Mouse (Mus musculus) neutrophil, adult 5-6 weeks (primary cell): ENCODE measurements around the gene Ifitm10. TPM values are rescaled to one million over a fixed set of nuclear protein-coding genes. Genes with fewer than 3 reads are reported as not detected.
A peak's percentile ranks its signal among the peaks of the same experiment; 100 is the strongest.
"Not testable (repeated sequence)": the region's sequence is repeated elsewhere in the genome, so short reads cannot be mapped to it uniquely, and the experiment has no call there.

Source experiments
- ATAC-seq: fragments of 151-379, 151-347 bp; 2 replicates; pipeline ENCODE4 v1.8.0; 2017; ENCODE audit warnings: mild to moderate bottlenecking, moderate TSS enrichment; ENCODE audit not compliant: insufficient number of reproducible peaks, poor library complexity, low FRiP score, severe bottlenecking; ENCODE audit errors: extremely low read depth
- total RNA-seq: library from RNA; stranded (forward); fragments of 200-1000 nt; gene quantifications from 2 replicates; pipeline ENCODE4 v1.2.3, GENCODE M21; 2017

The Ifitm10 gene
- total RNA-seq, 1 experiment from 2014 or later = 0.81 TPM

- not testable (repeated sequence) for ATAC-seq
Measured at GRCm38 (mm10) chr7:142285910-142286612, 87.5 kb downstream of the Ifitm10 start.

GRCm38 (mm10) chr7:142285130-142285835 is 88.3 kb downstream of the Ifitm10 start:
- no peak for ATAC-seq

GRCm38 (mm10) chr7:142284615-142285080 is 88.9 kb downstream of the Ifitm10 start:
- peak; percentile 48 for ATAC-seq

- peak; percentile 61 for ATAC-seq
Measured at GRCm38 (mm10) chr7:142284023-142284591, 89.4 kb downstream of the Ifitm10 start.

GRCm38 (mm10) chr7:142282847-142283246 is 90.7 kb downstream of the Ifitm10 start:
- ATAC-seq = not testable (repeated sequence)

- ATAC-seq = not testable (repeated sequence)
Measured at GRCm38 (mm10) chr7:142279291-142279690, 94.3 kb downstream of the Ifitm10 start.

GRCm38 (mm10) chr7:142278183-142278582 is 95.4 kb downstream of the Ifitm10 start:
- peak; percentile 65; the same call in 1 of the 2 replicates for ATAC-seq

Other genes starting within 250 kb of the Ifitm10 start
- not detected in 2 replicates for gene Gm39115, start 237.7 kb downstream of the Ifitm10 start, total RNA-seq
- not detected in 2 replicates for gene Gm45337, start 229.1 kb downstream of the Ifitm10 start, total RNA-seq
- gene Gm29735, start 216.6 kb downstream of the Ifitm10 start, total RNA-seq = not detected in 2 replicates
- gene Gm4553, start 208.0 kb downstream of the Ifitm10 start, total RNA-seq = not detected in 2 replicates
- gene Krtap5-2, start 197.7 kb downstream of the Ifitm10 start, total RNA-seq = not detected in 2 replicates
- not detected in 2 replicates for gene Gm10153, start 183.4 kb downstream of the Ifitm10 start, total RNA-seq
- not detected in 2 replicates for gene Krtap5-3, start 172.4 kb downstream of the Ifitm10 start, total RNA-seq
- gene Gm7579, start 161.9 kb downstream of the Ifitm10 start, total RNA-seq = not detected in 2 replicates
- not detected in 2 replicates for gene Krtap5-5, start 143.8 kb downstream of the Ifitm10 start, total RNA-seq
- not detected in 2 replicates for gene Gm40460, start 132.7 kb downstream of the Ifitm10 start, total RNA-seq
- gene Gm2431, start 115.4 kb downstream of the Ifitm10 start, total RNA-seq = not detected in 2 replicates
- not detected in 2 replicates for gene Gm4559, start 99.4 kb downstream of the Ifitm10 start, total RNA-seq
- not detected in 2 replicates for gene Krtap5-1, start 76.6 kb downstream of the Ifitm10 start, total RNA-seq
- not detected in 2 replicates for gene Krtap5-4, start 70.2 kb downstream of the Ifitm10 start, total RNA-seq
- 494 and 495 TPM in 2 replicates for gene Gm49369, start 8.9 kb upstream of the Ifitm10 start, total RNA-seq
- gene Ctsd, start 14.3 kb upstream of the Ifitm10 start, total RNA-seq = 408 and 447 TPM in 2 replicates
- gene Syt8, start 61.1 kb upstream of the Ifitm10 start, total RNA-seq = 1.4 and 3.2 TPM in 2 replicates
- 18.2 and 31.9 TPM in 2 replicates for gene Tnni2, start 68.1 kb upstream of the Ifitm10 start, total RNA-seq
- gene Lsp1, start 87.1 kb upstream of the Ifitm10 start, total RNA-seq = 1,761 and 1,798 TPM in 2 replicates
- gene Tnnt3, start 125.1 kb upstream of the Ifitm10 start, total RNA-seq = 20.0 and 20.4 TPM in 2 replicates
- gene Mrpl23, start 158.9 kb upstream of the Ifitm10 start, total RNA-seq = 9.3 and 11.5 TPM in 2 replicates